ENCODE assay signal across 11 mouse cellular contexts in genomic region chr3:143574035-143574864, GRCm38 (mm10).
DNase-seq lines count a peak whose midpoint lies in the region; ATAC-seq and TF ChIP-seq lines count a peak whose summit lies in the region.
"Had no signal": no experiment of that assay in that cellular context is flagged by ENCODE, and none has a peak within 500 bp of the region (broad histone marks: within the 10 kb centered on the region; RNA-seq: fewer than 3 reads in every experiment).

No protein-coding gene starts in this region.

- no peak for DNase-seq in heart, embryonic 10.5 days (ENCODE audit: low spot score)
- DNase-seq in heart, postnatal 10 days: no peak
- no peak for DNase-seq in layer of hippocampus, adult 2 months (ENCODE audit: low spot score in 2 of 2)
- no peak for DNase-seq in layer of hippocampus, postnatal 14 days (ENCODE audit: low spot score in 2 of 2)
- no peak for DNase-seq in forebrain, embryonic 11.5 days (ENCODE audit: low spot score)
- no peak for DNase-seq in cerebellum, postnatal 14 days
- DNase-seq: right cerebral cortex, postnatal 4 days; thymus, postnatal 25 days had no signal

- H3K4me3 ChIP-seq in heart, embryonic 10.5 days: no peak overlapping the region
- H3K4me3 ChIP-seq in layer of hippocampus, adult 2 months: no peak overlapping the region
- no peak overlapping the region for H3K4me3 ChIP-seq in embryonic facial prominence, embryonic 15.5 days (replicated peaks)
- no peak overlapping the region for H3K4me3 ChIP-seq in forebrain, embryonic 11.5 days (ENCODE audit: low read depth, low read length)
- H3K4me3 ChIP-seq: neural tube, embryonic 13.5 days had no signal

- no peaks in the 10 kb centered on the region for H3K9me3 ChIP-seq in heart, embryonic 10.5 days
- H3K9me3 ChIP-seq in embryonic facial prominence, embryonic 15.5 days (replicated peaks): no peaks in the 10 kb centered on the region
- H3K9me3 ChIP-seq in forebrain, embryonic 11.5 days (ENCODE audit: control insufficient read depth, low read length): no peaks in the 10 kb centered on the region
- H3K9me3 ChIP-seq: neural tube, embryonic 13.5 days had no signal

- no peak overlapping the region for H3K4me2 ChIP-seq in embryonic facial prominence, embryonic 15.5 days (replicated peaks)
- no peak overlapping the region for H3K4me2 ChIP-seq in forebrain, embryonic 11.5 days (ENCODE audit: low read depth, low read length, severe bottlenecking)
- H3K4me2 ChIP-seq: neural tube, embryonic 13.5 days had no signal

- intact Hi-C loops in heart, postnatal 10 days (cut with DNase I): no loop called here

- 25% methylated on average over 10 of the region's 10 CpGs for WGBS in heart, embryonic 10.5 days
- 37% methylated on average over 10 of the region's 10 CpGs for WGBS in embryonic facial prominence, embryonic 15.5 days
- WGBS in forebrain, embryonic 11.5 days: 80% methylated on average over 10 of the region's 10 CpGs

- H3K36me3 ChIP-seq in heart, embryonic 10.5 days: no peaks in the 10 kb centered on the region
- no peaks in the 10 kb centered on the region for H3K36me3 ChIP-seq in embryonic facial prominence, embryonic 15.5 days
- no peaks in the 10 kb centered on the region for H3K36me3 ChIP-seq in forebrain, embryonic 11.5 days (ENCODE audit: control insufficient read depth, insufficient read depth, low read length)
- H3K36me3 ChIP-seq: neural tube, embryonic 13.5 days had no signal

- peaks cover 13% of the 10 kb centered on the region; the same call in 1 of the 2 replicates for H3K4me1 ChIP-seq in heart, embryonic 10.5 days
- H3K4me1 ChIP-seq in embryonic facial prominence, embryonic 15.5 days: no peaks in the 10 kb centered on the region
- no peaks in the 10 kb centered on the region for H3K4me1 ChIP-seq in forebrain, embryonic 11.5 days (replicated peaks; ENCODE audit: control insufficient read depth, insufficient read depth, low read length)

- no peak overlapping the region for H3K9ac ChIP-seq in embryonic facial prominence, embryonic 15.5 days
- no peak overlapping the region for H3K9ac ChIP-seq in forebrain, embryonic 11.5 days (ENCODE audit: low read length)
- H3K9ac ChIP-seq: neural tube, embryonic 13.5 days had no signal

- peak; percentile 19; the same call in 1 of the 2 replicates for ATAC-seq in embryonic facial prominence, embryonic 15.5 days (ENCODE audit: insufficient number of reproducible peaks, low FRiP score, low TSS enrichment, low read depth)
- peak; percentile 44 for ATAC-seq in megakaryocyte-erythroid progenitor cell, adult 5-6 weeks (replicated peaks; ENCODE audit: low FRiP score, low TSS enrichment, poor library complexity, severe bottlenecking)
- no peak for ATAC-seq in forebrain, embryonic 11.5 days (replicated peaks; ENCODE audit: low FRiP score)

- H3K27me3 ChIP-seq in heart, embryonic 10.5 days (ENCODE audit: insufficient read depth, poor library complexity, severe bottlenecking): no peaks in the 10 kb centered on the region; the same call in 1 of the 2 replicates
- no peaks in the 10 kb centered on the region for H3K27me3 ChIP-seq in embryonic facial prominence, embryonic 15.5 days
- H3K27me3 ChIP-seq in forebrain, embryonic 11.5 days (ENCODE audit: control insufficient read depth, insufficient read depth, low read length): no peaks in the 10 kb centered on the region
- H3K27me3 ChIP-seq: neural tube, embryonic 13.5 days had no signal

- no peak for TF ChIP-seq CTCF in layer of hippocampus, adult 2 months (conservative IDR thresholded peaks at IDR 0.05)

- H3K27ac ChIP-seq in heart, embryonic 10.5 days: peak overlapping the region; percentile 22; the same call in 1 of the 2 replicates
- peak overlapping the region; percentile 52; the same call in 1 of the 2 replicates for H3K27ac ChIP-seq in layer of hippocampus, adult 2 months
- no peak overlapping the region for H3K27ac ChIP-seq in embryonic facial prominence, embryonic 15.5 days (replicated peaks)
- H3K27ac ChIP-seq in forebrain, embryonic 11.5 days (ENCODE audit: low read depth, low read length): no peak overlapping the region
- H3K27ac ChIP-seq: neural tube, embryonic 13.5 days had no signal

Comparison
In these comparisons a context has a peak if more than half of its experiments do, and no peak if none do; other contexts are left out.
1. H3K27ac ChIP-seq: peak in heart, embryonic 10.5 days (single experiment) and layer of hippocampus, adult 2 months (single experiment); none in embryonic facial prominence, embryonic 15.5 days (single experiment) and forebrain, embryonic 11.5 days (single experiment).